8 mouse cellular contexts compared by ENCODE assay signal in the genomic region with DNA sequence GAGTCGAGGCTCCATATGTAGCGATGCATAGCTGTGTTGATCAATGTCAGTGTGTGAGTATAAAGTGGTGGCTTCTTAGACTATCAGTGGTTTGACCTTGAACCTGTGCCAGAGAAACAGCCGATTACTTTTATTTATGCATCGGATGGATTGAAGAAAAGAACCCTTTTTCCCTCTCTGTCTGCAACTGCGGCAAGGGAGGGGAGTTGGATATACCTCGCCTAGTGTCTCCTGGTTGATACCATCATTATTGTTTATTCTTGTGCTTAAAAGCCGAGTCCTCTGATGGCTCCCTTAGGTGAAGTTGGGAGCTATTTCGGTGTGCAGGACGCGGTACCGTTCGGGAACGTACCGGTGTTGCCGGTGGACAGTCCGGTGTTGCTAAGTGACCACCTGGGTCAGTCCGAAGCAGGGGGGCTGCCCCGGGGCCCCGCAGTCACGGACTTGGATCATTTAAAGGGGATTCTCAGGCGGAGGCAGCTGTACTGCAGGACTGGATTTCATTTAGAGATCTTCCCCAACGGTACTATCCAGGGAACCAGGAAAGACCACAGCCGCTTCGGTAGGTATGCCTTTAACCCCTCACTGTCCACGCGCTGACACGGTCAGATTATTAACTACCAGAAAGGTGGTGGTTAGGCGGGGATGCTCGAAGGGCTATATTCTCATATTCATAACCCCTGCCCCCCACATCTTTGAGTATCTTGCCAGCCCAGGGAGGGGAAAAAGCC. TPM values are rescaled to one million over a fixed set of nuclear protein-coding genes. Genes with fewer than 3 reads are reported as not detected.
DNase-seq lines count a peak whose midpoint lies in the region; ATAC-seq and TF ChIP-seq lines count a peak whose summit lies in the region.

No protein-coding gene starts in this region.

- H3K27me3 ChIP-seq in lung, embryonic 14.5 days (ENCODE audit: insufficient read depth, low read length), result peaks cover 96% of the 10 kb centered on the region
- H3K27me3 ChIP-seq in forebrain, embryonic 14.5 days (replicated peaks; ENCODE audit: control insufficient read depth, insufficient read depth, low read length), result peaks cover 72% of the 10 kb centered on the region
- H3K27me3 ChIP-seq in liver, embryonic 16.5 days (ENCODE audit: control insufficient read depth, insufficient read depth, low read depth, low read length), result peaks cover 92% of the 10 kb centered on the region
- H3K27me3 ChIP-seq in stomach, embryonic 16.5 days (ENCODE audit: control insufficient read depth, insufficient read depth, low read length), result peaks cover 41% of the 10 kb centered on the region

- DNase-seq in lung, embryonic 14.5 days, result peak; percentile 7
- no peak for DNase-seq in lung, postnatal 4 days
- peak; percentile 15 for DNase-seq in forebrain, embryonic 14.5 days (ENCODE audit: low spot score)
- peak; percentile 39 for DNase-seq in induced T-regulatory cell, adult 2 months (ENCODE audit: low read depth)

- H3K4me2 ChIP-seq in lung, embryonic 14.5 days, result peak overlapping the region; percentile 93
- H3K4me2 ChIP-seq in forebrain, embryonic 14.5 days (ENCODE audit: low read length), result peak overlapping the region; percentile 95
- H3K4me2 ChIP-seq in liver, embryonic 16.5 days (ENCODE audit: low read depth, low read length), result peak overlapping the region; percentile 74
- peak overlapping the region; percentile 91 for H3K4me2 ChIP-seq in stomach, embryonic 16.5 days (ENCODE audit: low read depth, low read length)

- no peaks in the 10 kb centered on the region for H3K9me3 ChIP-seq in lung, embryonic 14.5 days (ENCODE audit: low read depth, low read length)
- H3K9me3 ChIP-seq in forebrain, embryonic 14.5 days (replicated peaks; ENCODE audit: control insufficient read depth, low read length), result no peaks in the 10 kb centered on the region
- H3K9me3 ChIP-seq in liver, embryonic 16.5 days (replicated peaks; ENCODE audit: control insufficient read depth, low read length), result no peaks in the 10 kb centered on the region
- H3K9me3 ChIP-seq in stomach, embryonic 16.5 days (replicated peaks; ENCODE audit: control insufficient read depth, low read length), result no peaks in the 10 kb centered on the region

- TF ChIP-seq POLR2A in bone marrow macrophage, adult 2 months (IDR thresholded peaks at IDR 0.05; ENCODE audit: borderline replicate concordance, low read depth, low read length), result no peak

- peak overlapping the region; percentile 53 for H3K4me3 ChIP-seq in lung, embryonic 14.5 days (ENCODE audit: low read depth, low read length)
- peak overlapping the region; percentile 77 for H3K4me3 ChIP-seq in bone marrow macrophage, adult 2 months (ENCODE audit: insufficient read depth, low read length)
- H3K4me3 ChIP-seq in forebrain, embryonic 14.5 days (ENCODE audit: low read depth, low read length), result peak overlapping the region; percentile 56
- H3K4me3 ChIP-seq in liver, embryonic 16.5 days (ENCODE audit: low read depth, low read length), result peak overlapping the region; percentile 58
- H3K4me3 ChIP-seq in stomach, embryonic 16.5 days (replicated peaks; ENCODE audit: low read length), result peak overlapping the region; percentile 67

- WGBS in lung, embryonic 14.5 days, result under 1% methylated on average over 29 of the region's 29 CpGs
- WGBS in forebrain, embryonic 14.5 days, result under 1% methylated on average over 29 of the region's 29 CpGs
- WGBS in liver, embryonic 16.5 days (ENCODE audit: insufficient replicate concordance), result under 1% methylated on average over 29 of the region's 29 CpGs
- under 1% methylated on average over 29 of the region's 29 CpGs for WGBS in stomach, embryonic 16.5 days

- no peak for ATAC-seq in lung, embryonic 14.5 days (ENCODE audit: insufficient read depth)
- ATAC-seq in forebrain, embryonic 14.5 days, result no peak
- ATAC-seq in liver, embryonic 16.5 days (ENCODE audit: low read depth), result no peak
- ATAC-seq in stomach, embryonic 16.5 days (ENCODE audit: insufficient read depth, low FRiP score), result no peak
- ATAC-seq in megakaryocyte progenitor cell, adult 5-6 weeks (replicated peaks; ENCODE audit: poor library complexity), result no peak

- 0 out of 2 replicates have a peak, but pooled peaks cover 6% of the 10 kb centered on the region for H3K4me1 ChIP-seq in lung, embryonic 14.5 days (ENCODE audit: insufficient read depth)
- peaks cover 3% of the 10 kb centered on the region; the same call in 1 of the 2 replicates for H3K4me1 ChIP-seq in bone marrow macrophage, adult 2 months (ENCODE audit: control insufficient read depth, insufficient read depth, low read length)
- H3K4me1 ChIP-seq in forebrain, embryonic 14.5 days (ENCODE audit: control insufficient read depth, insufficient read depth, low read length), result peaks cover 6% of the 10 kb centered on the region; the same call in 1 of the 2 replicates
- no peaks in the 10 kb centered on the region; the same call in none of the 2 replicates for H3K4me1 ChIP-seq in liver, embryonic 16.5 days (ENCODE audit: control insufficient read depth, low read depth, low read length)
- peaks cover 20% of the 10 kb centered on the region for H3K4me1 ChIP-seq in stomach, embryonic 16.5 days (ENCODE audit: control insufficient read depth, insufficient read depth, low read length)

- H3K36me3 ChIP-seq in lung, embryonic 14.5 days (ENCODE audit: insufficient read depth), result no peaks in the 10 kb centered on the region
- no peaks in the 10 kb centered on the region for H3K36me3 ChIP-seq in forebrain, embryonic 14.5 days (ENCODE audit: control insufficient read depth, insufficient read depth, low read length)
- no peaks in the 10 kb centered on the region for H3K36me3 ChIP-seq in liver, embryonic 16.5 days (ENCODE audit: control insufficient read depth, insufficient read depth)
- H3K36me3 ChIP-seq in stomach, embryonic 16.5 days (ENCODE audit: control insufficient read depth, insufficient read depth, low read length), result no peaks in the 10 kb centered on the region

- no peak overlapping the region for H3K9ac ChIP-seq in lung, embryonic 14.5 days
- H3K9ac ChIP-seq in forebrain, embryonic 14.5 days (ENCODE audit: low read length), result peak overlapping the region; percentile 56
- H3K9ac ChIP-seq in liver, embryonic 16.5 days (ENCODE audit: low read depth, low read length), result no peak overlapping the region
- H3K9ac ChIP-seq in stomach, embryonic 16.5 days (ENCODE audit: low read length), result peak overlapping the region; percentile 80

- no peak overlapping the region for H3K27ac ChIP-seq in lung, embryonic 14.5 days (ENCODE audit: low read depth)
- no peak overlapping the region for H3K27ac ChIP-seq in bone marrow macrophage, adult 2 months (ENCODE audit: insufficient read depth, low read depth, low read length)
- no peak overlapping the region for H3K27ac ChIP-seq in forebrain, embryonic 14.5 days (ENCODE audit: low read depth, low read length)
- H3K27ac ChIP-seq in liver, embryonic 16.5 days (ENCODE audit: low read length), result no peak overlapping the region
- H3K27ac ChIP-seq in stomach, embryonic 16.5 days (ENCODE audit: low read length), result no peak overlapping the region

- no peak for TF ChIP-seq CTCF in lung, embryonic 14.5 days (IDR thresholded peaks at IDR 0.05; ENCODE audit: low read depth)
- no peak for TF ChIP-seq CTCF in bone marrow macrophage, adult 2 months (IDR thresholded peaks at IDR 0.05; ENCODE audit: low read depth, low read length)

RNA-seq across cellular contexts. Expression of a gene that starts 2.6 kb away (rescaled TPM):
- polyA plus RNA-seq in lung, embryonic 14.5 days (2014; fragmentation: Nextera tagmentation; extraction: Ambion mirVana), result 7.8 and 9.1 TPM in 2 replicates
- polyA plus RNA-seq in bone marrow macrophage, adult 2 months (2012; ENCODE audit: insufficient read depth, insufficient read length, missing spikeins), result not detected in 2 replicates
- 6.5 and 9.8 TPM in 2 replicates for polyA plus RNA-seq in forebrain, embryonic 14.5 days (2014; fragmentation: Nextera tagmentation; extraction: Ambion mirVana)
- polyA plus RNA-seq in liver, embryonic 16.5 days (2015; fragmentation: Nextera tagmentation; extraction: Ambion mirVana), result 0.37 and 0.45 TPM in 2 replicates
- polyA plus RNA-seq in stomach, embryonic 16.5 days (2015; fragmentation: Nextera tagmentation; extraction: Ambion mirVana), result 9.5 and 10.6 TPM in 2 replicates
- total RNA-seq in megakaryocyte progenitor cell, adult 5-6 weeks (2015), result not detected in 2 replicates
- total RNA-seq in megakaryocyte progenitor cell, adult 5-6 weeks (2017), result not detected in 2 replicates

Comparison
In these comparisons a context has a peak if more than half of its experiments do, and no peak if none do; other contexts are left out.
1. DNase-seq: peak in lung, embryonic 14.5 days (single experiment), forebrain, embryonic 14.5 days (single experiment) and induced T-regulatory cell, adult 2 months (single experiment); none in lung, postnatal 4 days (0 of 2).
2. H3K9ac ChIP-seq: peak in forebrain, embryonic 14.5 days (single experiment) and stomach, embryonic 16.5 days (single experiment); none in lung, embryonic 14.5 days (single experiment) and liver, embryonic 16.5 days (single experiment).
3. Peak in every context shown above with its lines, with median percentiles within 50 percentile points of each other: H3K4me2 ChIP-seq and H3K4me3 ChIP-seq.